Mouse (Mus musculus) right cerebral cortex, postnatal 25 days (tissue): ENCODE measurements around the gene Gm21943.
"Not testable (repeated sequence)": the region's sequence is repeated elsewhere in the genome, so short reads cannot be mapped to it uniquely, and the experiment has no call there.

Experiments used
- DNase-seq: peaks from one replicate; pipeline ENCODE4 v3.0.0; 2022

Gm21943 gene

GRCm38 (mm10) chrY:57533644-57534043 is at the start of gene Gm21943:
Gm21943 (minus strand) TSS chrY:57533744.
- DNase-seq: not testable (repeated sequence)
